Mouse (Mus musculus) spleen, postnatal 36 days (tissue): Measurements from ENCODE around the gene Nudt14.

Experiments used
- DNase-seq, 2 experiments: peaks; one replicate each; pipeline ENCODE4 v3.0.0; 2022; ENCODE audit warnings: low spot score in 2 of 2, mixed read lengths in 1 of 2

Nudt14 gene

DNA sequence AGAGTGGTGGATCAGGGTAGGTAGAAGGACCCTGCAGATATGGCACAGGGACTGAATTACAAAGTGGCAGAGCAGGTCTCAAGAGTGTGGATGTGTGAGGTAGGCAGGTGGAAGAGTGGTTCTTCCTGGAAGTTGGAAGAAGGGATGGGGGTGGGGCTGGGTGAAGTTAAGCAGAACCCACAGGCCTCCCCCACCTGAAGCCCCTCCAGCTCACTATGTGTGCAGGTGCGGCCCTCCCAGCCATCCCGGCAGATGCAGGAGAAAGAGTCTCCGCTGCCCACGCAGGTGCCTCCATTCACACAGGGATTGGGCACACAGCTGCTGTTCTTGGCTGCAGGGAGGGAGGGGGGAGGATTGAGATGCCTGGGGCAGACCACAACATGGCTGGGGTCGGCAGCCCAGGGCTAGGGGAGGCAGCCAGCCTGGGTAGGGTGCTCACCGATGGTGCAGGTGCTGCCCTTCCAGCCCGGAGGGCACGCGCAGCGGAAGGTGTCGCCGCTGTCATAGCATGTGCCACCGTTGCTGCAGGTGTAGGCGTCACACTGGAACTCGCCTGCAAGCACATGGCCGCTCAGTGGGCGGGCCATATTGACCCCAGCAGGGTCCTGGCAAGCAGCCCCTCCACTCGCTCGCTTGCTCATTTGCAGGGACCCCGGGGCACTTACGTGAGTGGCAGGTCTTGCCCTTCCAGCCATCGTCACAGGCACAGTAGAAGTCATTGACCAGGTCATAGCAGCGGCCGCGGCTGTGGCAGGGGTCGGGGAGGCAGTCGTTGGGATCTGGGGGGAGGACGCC lies 28.8 kb downstream of the Nudt14 start:
- no peak for DNase-seq

- no peak for DNase-seq
Measured at GRCm38 (mm10) chr12:112911701-112912100, 30.2 kb downstream of the Nudt14 start.

DNA sequence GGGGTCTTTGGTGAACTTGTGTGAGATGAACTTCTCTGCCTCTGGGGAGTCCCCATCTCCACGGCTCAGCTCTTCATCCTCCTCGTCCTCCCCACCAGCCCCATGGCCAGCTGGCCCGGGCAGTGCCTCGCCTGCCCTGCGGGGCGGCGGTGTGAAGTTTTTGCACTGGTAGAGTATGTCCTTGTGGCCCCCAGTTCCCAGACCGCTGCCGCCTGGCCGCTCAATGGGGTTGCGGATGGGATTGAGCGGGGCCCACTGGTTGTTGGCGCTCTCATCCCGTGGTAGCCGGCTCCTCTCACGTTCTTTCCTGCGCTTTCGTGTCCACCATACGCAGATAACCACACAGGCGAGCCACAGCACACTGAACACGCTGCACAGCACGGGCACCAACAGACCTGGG lies 32.9 kb downstream of the Nudt14 start:
- DNase-seq = no peak

GRCm38 (mm10) chr12:112905001-112905400 lies 36.9 kb downstream of the Nudt14 start:
- DNase-seq = no peak

GRCm38 (mm10) chr12:112903941-112904340 lies 38.0 kb downstream of the Nudt14 start:
- DNase-seq = no peak

GRCm38 (mm10) chr12:112900641-112901040 lies 41.3 kb downstream of the Nudt14 start:
- no peak for DNase-seq

DNA sequence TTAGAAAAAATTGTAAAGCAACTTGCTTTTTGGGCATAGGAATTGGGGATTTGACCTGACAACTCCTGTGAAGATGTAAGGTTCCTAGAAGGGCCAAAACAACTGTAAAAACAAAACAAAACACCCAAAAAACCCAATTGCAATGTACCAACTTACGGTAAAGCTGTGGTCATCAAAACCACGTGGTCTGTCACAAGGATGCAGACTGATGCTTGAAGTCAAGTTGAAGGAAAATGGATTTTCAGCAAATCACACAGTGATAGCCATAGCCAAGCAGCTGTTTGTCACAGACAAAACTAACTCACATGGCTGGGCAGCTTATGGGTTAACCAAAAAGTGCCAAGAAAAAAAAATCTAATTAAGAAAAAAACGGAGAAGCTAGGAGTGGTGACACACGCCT lies 43.0 kb downstream of the Nudt14 start:
- no peak for DNase-seq

DNA sequence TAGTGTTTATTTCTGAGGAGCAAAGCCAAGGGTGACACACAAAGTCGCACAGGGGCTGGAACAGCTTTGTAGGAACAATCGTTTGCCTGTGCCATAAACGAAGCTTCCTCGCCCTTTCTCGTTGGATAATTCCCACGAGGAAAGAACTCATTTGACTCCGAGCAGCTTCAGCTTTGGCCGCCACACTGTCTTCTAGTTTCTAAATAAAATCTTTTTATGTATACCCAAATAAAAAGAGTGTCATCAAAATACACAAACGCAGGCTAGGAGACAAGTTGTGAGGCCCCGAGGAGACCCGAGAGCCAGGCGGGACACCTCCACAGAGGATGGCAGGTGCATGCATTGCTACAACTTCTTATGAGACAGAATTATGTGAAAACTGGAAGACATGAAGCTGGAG lies 43.6 kb downstream of the Nudt14 start:
- DNase-seq = no peak

- no peak for DNase-seq
Measured at GRCm38 (mm10) chr12:112897522-112898212, 44.3 kb downstream of the Nudt14 start.

GRCm38 (mm10) chr12:112894969-112895368 lies 47.0 kb downstream of the Nudt14 start:
- no peak for DNase-seq

DNA sequence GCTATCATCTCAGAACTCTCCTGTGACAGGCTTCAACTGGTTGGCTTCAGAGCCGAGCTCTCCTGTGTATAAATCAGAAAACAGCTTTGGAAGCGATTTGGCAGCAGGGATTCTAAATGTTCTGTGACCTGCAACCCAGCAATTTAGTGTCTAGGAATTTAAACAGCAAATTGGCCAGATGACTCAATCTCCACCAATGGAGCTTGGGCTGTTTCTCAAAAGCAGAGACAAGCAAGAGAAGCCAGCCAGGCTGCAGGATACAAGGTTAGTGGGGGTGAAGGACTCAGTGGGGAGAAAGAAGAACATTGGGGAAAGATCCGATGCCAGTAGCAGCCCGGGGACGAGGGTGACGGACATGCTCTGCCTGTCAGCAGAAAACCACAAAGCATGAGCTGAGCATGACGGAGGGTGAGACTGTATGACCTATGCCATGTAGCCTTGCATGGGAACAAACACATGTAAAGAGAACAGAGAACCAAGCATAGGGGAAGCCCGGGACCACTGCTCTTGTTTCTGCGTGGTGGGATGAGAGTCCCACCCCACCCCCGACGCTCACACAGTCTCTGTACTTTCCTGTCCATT lies 47.5 kb downstream of the Nudt14 start:
- DNase-seq = no peak

DNA sequence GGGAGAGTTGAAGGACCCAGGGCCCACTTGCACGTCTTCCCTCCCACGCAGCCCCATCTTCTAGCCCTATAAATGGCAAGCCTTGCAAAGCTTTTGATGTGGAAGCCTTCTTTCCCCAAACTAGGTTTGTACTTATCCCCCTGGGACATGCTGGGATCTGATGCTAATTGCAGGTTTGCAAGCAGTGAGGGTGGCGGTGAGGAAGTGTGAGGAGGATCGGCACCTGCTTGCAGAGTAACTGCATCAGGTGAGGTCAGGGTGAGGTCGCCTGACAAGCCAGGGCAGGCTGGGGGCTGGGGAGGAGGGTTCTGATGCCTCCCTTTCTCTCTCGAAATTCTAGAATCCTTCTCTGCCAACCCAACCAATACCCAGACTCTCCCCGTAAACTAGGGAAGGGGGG lies 56.5 kb downstream of the Nudt14 start:
- DNase-seq = no peak
